In genomic region chr9:122378986-122379385, GRCm38 (mm10) we compare ENCODE assay signal across 13 mouse cellular contexts.
"Had no signal": no experiment of that assay in that cellular context is flagged by ENCODE, and none has a peak within 500 bp of the region (broad histone marks: within the 10 kb centered on the region; RNA-seq: fewer than 3 reads in every experiment).

No protein-coding gene starts in this region.

- ATAC-seq: midbrain, embryonic 13.5 days; midbrain, embryonic 16.5 days had no signal

- H3K4me3 ChIP-seq: layer of hippocampus, adult 2 months; liver, embryonic 13.5 days; midbrain, embryonic 13.5 days had no signal

- H3K4me2 ChIP-seq: liver, embryonic 13.5 days; midbrain, embryonic 13.5 days had no signal

- H3K4me1 ChIP-seq: liver, embryonic 13.5 days had no signal

- H3K27ac ChIP-seq: kidney, postnatal 0 days; layer of hippocampus, adult 2 months; liver, embryonic 13.5 days; midbrain, embryonic 13.5 days had no signal

- DNase-seq: kidney, postnatal 25 days; layer of hippocampus, adult 9-11 months; liver, embryonic 13.5 days; lung, adult 2 months; lung, postnatal 14 days; lung, postnatal 4 days; thymus, adult 2 months; thymus, postnatal 14 days; thymus, postnatal 4 days had no signal

- H3K9me3 ChIP-seq: liver, embryonic 13.5 days; midbrain, embryonic 13.5 days had no signal

- H3K9ac ChIP-seq: liver, embryonic 13.5 days; midbrain, embryonic 13.5 days had no signal

- H3K27me3 ChIP-seq: liver, embryonic 13.5 days had no signal
